Mouse (Mus musculus): ENCODE measurements around the gene Cpa2. TPM values are rescaled to one million over a fixed set of nuclear protein-coding genes. Genes with fewer than 3 reads are reported as not detected.

The Cpa2 gene
- total RNA-seq, 2 experiments from 2014 or later = 4.2 to 4.7 TPM

GRCm38 (mm10) chr6:30547274-30547645, 5.9 kb downstream of the Cpa2 start:
- peak; percentile 73 for DNase-seq
- intact Hi-C loops (cut with DNase I) = loop anchor here (10.0 kb wide), 1 partner anchor 72 kb away; no protein-coding TSS in a partner anchor

GRCm38 (mm10) chr6:30547656-30548306, 6.4 kb downstream of the Cpa2 start:
- DNase-seq = no peak
- intact Hi-C loops (cut with DNase I) = loop anchor here (10.0 kb wide), 1 partner anchor 73 kb away; no protein-coding TSS in a partner anchor

GRCm38 (mm10) chr6:30549231-30549761, 7.9 kb downstream of the Cpa2 start:
- intact Hi-C loops (cut with DNase I) = loop anchor here (10.0 kb wide), 1 partner anchor 74 kb away; no protein-coding TSS in a partner anchor
- no peak for DNase-seq

- intact Hi-C loops (cut with DNase I) = no loop called here
- no peak for DNase-seq
These were observed 9.3 kb downstream of the Cpa2 start for GRCm38 (mm10) chr6:30550496-30551192.

GRCm38 (mm10) chr6:30551193-30551515, 9.8 kb downstream of the Cpa2 start:
- DNase-seq = no peak
- intact Hi-C loops (cut with DNase I) = no loop called here

GRCm38 (mm10) chr6:30551644-30552580, 10.5 kb downstream of the Cpa2 start:
- peak; percentile 62 for DNase-seq
- intact Hi-C loops (cut with DNase I) = no loop called here

- intact Hi-C loops (cut with DNase I) = no loop called here
These were observed 11.2 kb downstream of the Cpa2 start for GRCm38 (mm10) chr6:30552628-30553027.

GRCm38 (mm10) chr6:30553381-30554010, 12.1 kb downstream of the Cpa2 start:
- intact Hi-C loops (cut with DNase I) = no loop called here
- no peak for DNase-seq

More at GRCm38 (mm10) chr6:30552628-30553027, 11.2 kb downstream of the Cpa2 start:
- DNase-seq = no peak

- intact Hi-C loops (cut with DNase I) = no loop called here
- no peak for DNase-seq
These were observed 12.7 kb downstream of the Cpa2 start for GRCm38 (mm10) chr6:30554092-30554491.

- no peak for DNase-seq
- intact Hi-C loops (cut with DNase I) = no loop called here
These were observed 13.3 kb downstream of the Cpa2 start for GRCm38 (mm10) chr6:30554621-30555170.

- intact Hi-C loops (cut with DNase I) = no loop called here
- no peak for DNase-seq
These were observed 14.7 kb downstream of the Cpa2 start for GRCm38 (mm10) chr6:30556080-30556479.

- intact Hi-C loops (cut with DNase I) = no loop called here
- no peak for DNase-seq
These were observed 18.3 kb downstream of the Cpa2 start for GRCm38 (mm10) chr6:30559726-30560125.

- DNase-seq = no peak
- intact Hi-C loops (cut with DNase I) = no loop called here
These were observed 20.8 kb downstream of the Cpa2 start for GRCm38 (mm10) chr6:30562132-30562531.

- intact Hi-C loops (cut with DNase I) = no loop called here
- no peak for DNase-seq
These were observed 22.2 kb downstream of the Cpa2 start for GRCm38 (mm10) chr6:30563575-30563974.

- DNase-seq = no peak
- intact Hi-C loops (cut with DNase I) = no loop called here
These were observed 22.7 kb downstream of the Cpa2 start for GRCm38 (mm10) chr6:30564051-30564450.

GRCm38 (mm10) chr6:30568069-30568468, 26.7 kb downstream of the Cpa2 start, which contains the start of gene Cpa4:
Cpa4 (plus strand) TSS chr6:30568369.
- no peak for DNase-seq
- intact Hi-C loops (cut with DNase I) = no loop called here

- intact Hi-C loops (cut with DNase I) = no loop called here
- no peak for DNase-seq
These were observed 27.9 kb downstream of the Cpa2 start for GRCm38 (mm10) chr6:30569331-30569730.

GRCm38 (mm10) chr6:30570012-30570411, 28.6 kb downstream of the Cpa2 start:
- no peak for DNase-seq
- intact Hi-C loops (cut with DNase I) = no loop called here

- intact Hi-C loops (cut with DNase I) = no loop called here
- peak; percentile 35 for DNase-seq
These were observed 31.3 kb downstream of the Cpa2 start for GRCm38 (mm10) chr6:30572456-30573311.

All from left cerebral cortex, postnatal 4 days (tissue).